Mouse (Mus musculus): Measurements from ENCODE around the gene Barhl1.
A peak's percentile ranks its signal among the peaks of the same experiment; 100 is the strongest.

Barhl1 gene

DNA sequence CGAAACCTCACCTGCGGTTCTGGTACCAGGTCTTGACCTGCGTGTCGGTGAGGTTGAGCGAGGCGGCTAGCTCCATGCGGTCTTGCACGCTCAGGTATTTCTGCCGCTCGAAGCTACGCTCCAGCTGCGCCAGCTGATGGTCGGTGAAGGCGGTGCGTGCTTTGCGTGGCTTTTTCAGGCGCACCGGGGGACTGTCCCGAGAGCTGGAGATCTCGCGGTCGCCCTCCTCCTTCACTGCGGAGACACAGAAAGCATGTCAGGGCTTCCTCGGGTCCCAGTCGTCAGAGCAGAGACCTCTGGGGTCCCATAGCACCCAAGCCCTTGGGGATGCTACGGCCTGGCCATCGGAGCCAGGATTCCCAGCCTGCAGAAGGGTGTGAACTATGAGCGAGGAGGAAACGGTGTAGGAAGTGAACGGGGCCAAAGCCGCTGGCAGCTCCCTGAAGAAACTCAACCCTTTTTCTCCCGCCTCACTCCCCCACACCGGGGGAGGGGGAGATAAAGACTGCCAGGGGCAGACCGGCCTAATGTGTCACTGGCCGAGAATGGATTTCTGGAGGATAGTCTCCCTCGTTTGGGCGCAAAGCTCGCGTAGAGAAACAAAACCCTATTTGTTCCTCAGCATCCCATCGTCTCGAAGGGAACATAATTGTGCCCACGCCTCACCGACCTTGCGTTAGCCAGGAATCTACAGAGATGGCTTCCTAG lies 5.0 kb downstream of the Barhl1 start:
- peak; percentile 35 for DNase-seq (ENCODE audit: extremely low spot score)

DNA sequence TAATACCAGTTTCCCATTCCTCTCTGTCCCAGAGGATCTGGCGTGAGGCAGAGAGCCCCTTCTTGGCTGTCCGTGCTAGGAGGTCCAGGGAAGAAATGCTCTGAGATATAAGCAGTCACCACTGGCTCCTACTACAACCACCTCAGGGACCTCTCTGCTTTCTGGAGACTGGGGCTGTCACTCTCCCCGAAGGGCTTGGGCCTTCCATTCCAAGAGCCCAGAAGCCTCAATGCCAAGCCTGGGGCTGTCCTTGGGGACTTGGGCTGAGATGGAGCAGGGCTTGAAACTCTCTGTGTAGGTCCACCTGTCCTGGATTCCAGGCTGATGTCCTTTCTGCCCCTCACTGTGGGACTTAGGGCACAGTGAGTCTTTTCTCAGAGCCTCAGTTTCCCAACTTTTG lies 5.6 kb downstream of the Barhl1 start:
- DNase-seq (ENCODE audit: extremely low spot score): peak; percentile 20

DNA sequence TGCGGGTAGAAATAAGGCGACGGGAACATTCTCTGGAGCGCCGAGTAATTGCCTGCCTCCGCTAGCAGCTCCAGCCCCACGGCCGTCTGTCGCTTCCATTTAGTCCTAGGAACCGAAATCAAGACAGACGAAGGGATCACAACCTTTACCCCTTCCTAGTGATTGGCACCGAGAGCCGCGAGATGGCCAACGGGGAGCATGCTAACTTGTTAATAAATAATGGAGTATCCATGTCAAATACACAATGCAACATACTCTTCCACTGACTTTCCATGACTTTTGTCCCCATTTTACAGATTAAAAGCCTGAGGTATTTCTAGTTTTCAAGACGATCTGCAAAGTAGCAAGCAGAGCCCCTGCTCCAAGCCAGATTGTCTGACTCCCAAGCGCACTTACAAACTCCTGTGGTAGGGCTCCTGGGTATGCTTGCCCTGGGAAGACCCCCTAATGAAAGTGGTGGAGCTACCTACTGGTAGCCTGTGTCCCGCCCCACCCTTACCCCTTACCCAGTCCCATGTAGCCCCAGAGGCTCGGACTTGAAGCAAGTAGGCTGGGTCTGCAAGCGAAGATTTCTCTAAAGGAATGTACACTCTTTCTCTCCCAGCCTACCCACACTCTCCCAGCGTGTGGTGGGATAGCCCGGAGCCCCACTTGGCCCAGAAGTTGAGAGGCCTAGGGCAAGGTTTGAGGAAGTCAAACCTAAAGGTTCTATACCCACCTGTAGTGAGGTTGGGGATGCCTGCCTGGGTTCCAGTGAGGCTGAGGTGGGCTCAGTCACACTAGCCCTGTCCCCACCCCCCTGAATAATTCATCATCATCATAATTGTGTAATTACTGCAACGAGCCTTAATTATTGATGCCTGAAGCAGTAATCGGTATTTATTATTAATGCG lies 6.4 kb downstream of the Barhl1 start:
- no peak for DNase-seq (ENCODE audit: extremely low spot score)

DNA sequence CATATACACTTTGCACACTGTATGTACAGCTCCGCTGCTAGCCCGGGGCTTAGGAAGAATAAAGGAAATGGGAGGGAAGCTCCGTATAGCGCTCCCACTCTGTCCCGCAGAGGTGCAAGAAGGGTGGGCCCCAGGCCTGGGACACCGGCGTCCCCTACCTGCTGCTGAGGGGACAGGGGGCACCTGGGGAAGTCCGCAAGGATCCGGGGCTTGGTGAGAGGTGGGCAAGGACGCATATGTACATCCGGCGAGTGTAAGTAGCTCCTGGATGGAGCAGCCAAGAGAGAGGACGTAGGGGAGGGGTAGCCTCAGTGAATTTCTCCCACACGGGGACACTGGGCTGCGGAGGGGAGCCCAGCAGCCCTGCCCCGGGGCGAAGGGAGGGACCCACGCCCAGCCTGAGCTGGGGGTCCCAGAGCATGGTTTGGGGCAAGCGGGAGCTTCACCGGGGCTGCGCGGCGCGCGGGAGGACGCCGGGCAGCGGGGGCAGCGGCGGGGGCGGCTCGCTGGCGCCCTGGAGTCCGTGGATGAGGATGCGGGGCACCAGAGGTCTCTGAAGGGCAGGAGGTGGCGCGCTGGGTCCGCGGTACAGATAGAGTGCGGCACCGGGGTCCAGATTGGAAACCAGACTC lies 7.2 kb downstream of the Barhl1 start:
- no peak for DNase-seq (ENCODE audit: extremely low spot score)

DNA sequence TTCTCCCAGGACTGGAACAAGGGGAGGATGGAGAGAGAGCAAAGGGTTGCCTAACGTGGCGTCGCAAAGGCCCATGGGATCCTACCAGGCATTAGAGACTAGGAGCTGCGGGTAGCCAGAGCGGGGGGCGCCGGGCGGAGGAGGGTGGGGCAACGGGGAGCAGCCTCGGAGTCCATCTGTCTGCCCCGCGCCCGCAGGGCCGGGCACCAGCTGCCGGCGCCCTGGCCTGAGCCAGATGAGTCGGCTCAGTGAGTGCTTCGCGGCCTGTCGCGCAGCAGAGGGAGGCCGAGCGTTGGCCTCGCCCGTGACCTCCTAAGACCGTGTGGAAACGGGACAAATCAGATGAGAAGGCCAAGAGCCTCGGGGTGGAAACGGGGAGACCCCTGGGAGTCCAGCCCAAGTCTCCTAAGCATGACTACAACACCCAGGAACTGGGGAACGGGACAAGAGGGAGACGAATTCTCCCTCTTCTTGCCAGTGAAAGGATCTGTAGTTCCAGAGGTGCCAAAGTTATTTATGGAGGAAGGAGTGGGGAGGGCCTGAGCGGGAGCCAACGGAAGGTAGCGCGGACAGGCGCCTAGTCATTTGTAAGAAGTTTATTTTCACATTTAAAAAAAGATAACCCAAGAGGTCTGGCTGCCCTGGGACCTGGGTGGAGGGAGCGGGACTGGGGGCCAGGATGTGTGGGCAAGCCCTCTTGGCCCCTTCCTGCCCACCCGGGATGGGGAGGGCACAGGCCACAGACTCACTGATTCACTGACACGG lies 7.9 kb downstream of the Barhl1 start:
- DNase-seq (ENCODE audit: extremely low spot score): peak; percentile 56

DNA sequence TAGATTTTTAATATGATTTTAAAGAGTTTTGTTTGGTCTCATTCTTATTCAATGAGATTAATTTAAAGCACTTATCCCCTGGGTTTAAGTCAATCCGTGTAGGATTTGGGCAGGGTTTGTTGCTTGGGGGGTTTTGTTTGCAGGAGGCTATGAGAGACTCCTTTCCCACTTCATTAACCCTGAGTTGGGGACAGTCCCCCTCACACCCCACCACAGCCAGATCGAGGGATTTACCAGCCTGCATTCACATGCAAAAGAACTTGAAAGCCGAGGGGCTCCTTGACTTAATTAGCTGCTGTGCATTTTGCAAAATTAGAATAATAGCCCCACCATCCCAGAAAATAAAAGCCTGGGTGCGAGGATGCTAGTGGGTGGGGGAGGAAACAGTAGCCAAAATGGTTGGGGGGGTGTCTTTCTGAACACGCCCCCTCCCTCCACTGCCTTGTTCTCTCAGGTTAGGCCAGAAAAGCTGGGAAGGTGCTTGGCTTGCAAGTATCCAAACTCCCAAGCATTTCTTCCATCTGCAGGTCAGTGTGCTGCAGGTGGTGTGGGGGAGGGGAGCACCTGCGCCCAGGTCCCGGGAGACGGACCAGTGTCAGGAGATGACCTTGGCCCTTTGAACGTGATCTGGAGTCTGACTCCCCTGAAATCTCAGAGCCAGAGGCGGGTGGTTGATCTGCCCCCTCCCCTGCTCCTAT lies 8.6 kb downstream of the Barhl1 start:
- no peak for DNase-seq (ENCODE audit: extremely low spot score)

DNA sequence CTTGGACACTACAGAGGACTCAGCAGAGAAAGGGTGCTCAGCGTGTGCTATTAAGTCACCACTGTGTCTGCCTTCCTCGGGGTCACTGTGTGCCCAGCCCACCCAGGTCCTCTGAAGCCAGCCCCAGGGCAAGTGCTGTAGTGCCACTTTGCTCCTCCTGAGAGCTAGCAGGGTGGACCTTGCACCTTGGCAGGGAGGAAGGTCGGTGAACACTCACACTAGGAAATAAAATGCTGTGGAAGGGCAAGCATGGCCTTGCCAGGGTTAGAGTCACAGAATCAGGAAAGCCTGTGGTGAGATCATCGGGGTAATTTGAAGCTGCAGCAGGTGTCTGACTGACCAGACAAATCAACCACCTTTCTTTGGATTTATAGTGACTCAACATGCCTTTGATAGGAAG lies 10.9 kb downstream of the Barhl1 start:
- DNase-seq (ENCODE audit: extremely low spot score): no peak

DNA sequence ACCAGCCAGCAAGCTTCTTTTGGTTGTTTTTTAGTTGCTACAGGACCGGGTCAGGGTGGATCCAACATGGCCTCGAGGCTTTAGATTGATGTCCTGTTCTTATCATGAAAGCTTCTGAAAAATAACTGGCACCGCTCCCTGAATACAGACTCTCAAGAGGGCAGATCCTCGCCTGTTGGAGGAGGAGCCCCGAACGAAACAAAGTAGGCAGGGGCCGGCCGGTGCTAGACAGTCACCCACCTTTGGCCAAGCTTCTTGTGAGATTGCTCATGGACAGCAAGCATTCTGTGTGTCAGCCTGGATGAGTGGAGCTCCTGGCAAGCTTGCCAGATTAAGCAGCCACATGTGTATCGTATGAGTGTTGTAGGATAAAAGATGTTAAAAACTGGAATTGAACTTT lies 11.7 kb downstream of the Barhl1 start:
- no peak for DNase-seq (ENCODE audit: extremely low spot score)

DNA sequence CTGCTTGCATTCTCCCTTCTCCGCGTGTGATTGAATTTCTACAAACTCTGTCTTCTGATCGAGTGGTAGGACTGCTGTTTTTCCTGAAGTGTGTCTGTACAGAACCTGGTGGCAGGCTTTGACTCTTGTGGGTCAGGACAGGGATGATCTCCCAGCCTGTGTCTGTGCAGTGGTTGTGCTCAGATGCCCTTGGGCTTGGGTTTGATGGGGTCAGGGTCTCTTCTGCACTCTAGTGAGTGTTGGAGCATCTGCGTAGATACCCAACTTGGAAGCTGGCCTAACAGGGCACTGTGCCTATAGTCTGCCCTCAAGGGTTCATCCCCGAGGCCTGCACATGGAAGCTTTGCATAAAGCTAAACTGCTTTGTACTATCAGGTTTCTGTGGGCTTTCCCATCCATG lies 12.6 kb downstream of the Barhl1 start:
- DNase-seq (ENCODE audit: extremely low spot score): no peak

DNA sequence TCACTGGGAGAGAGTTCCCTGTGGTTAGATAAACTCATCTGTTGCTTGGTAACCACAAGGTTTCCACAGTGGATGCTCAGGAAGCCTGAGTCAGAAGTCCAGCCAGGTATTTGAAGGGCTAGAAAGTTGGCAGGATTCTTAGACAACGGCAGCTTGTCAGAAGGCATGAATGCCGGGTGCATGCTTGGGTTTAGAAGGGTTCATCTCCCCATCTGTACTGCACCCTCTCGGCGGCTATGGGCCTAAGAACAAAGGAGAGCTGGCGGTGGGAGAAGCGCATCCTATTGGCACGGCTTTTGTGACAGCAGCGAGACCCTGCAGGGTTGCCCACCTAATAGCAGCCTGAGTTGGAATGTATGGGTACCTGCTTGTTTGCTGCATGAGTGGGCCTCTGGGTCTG lies 14.2 kb downstream of the Barhl1 start:
- no peak for DNase-seq (ENCODE audit: extremely low spot score)

DNA sequence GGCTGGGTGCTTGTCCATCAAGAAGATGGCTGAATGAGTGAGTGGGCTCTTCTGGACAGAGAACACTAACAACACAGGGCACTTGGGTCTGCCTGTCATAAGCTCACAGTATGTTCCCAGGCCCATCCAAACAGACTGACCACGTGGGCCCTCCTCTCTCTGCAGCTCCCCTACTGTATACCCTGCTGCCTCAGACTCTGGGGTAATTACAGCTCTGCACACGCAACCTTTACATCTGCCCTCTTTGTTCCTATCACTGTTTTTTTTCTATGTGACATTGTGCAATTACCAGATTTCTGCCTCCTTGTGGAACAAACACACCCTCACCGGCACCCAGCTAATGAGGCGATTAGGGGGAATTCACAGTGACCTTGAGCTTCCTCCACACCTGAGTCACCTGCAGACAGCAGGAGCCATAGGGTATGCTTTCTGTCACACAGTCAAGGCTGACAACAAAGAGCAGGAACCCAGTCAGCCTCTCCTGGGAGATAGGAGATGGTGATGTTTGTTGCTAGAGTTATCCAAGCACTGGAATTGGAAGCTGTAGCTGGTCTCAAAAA lies 19.0 kb downstream of the Barhl1 start:
- DNase-seq (ENCODE audit: extremely low spot score): no peak

DNA sequence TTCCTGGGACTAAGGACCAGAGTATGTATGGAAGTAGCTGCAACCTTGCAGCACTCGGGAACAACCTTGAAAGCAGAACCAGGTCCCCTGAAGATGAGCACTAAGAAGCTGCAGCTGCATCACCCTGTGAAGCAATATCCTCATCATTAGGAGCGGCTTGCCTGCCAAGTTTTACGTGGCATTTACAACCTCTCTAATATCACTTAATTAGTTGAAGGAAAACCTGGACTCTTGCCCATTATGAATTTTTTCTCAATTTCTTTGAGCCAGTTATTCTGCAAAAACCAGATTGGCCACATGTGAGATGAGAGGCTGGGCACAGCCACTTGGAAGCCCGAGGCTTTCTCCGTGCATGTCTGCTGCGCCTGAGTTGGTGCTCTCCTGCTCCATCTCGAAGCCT lies 20.6 kb downstream of the Barhl1 start:
- no peak for DNase-seq (ENCODE audit: extremely low spot score)

DNA sequence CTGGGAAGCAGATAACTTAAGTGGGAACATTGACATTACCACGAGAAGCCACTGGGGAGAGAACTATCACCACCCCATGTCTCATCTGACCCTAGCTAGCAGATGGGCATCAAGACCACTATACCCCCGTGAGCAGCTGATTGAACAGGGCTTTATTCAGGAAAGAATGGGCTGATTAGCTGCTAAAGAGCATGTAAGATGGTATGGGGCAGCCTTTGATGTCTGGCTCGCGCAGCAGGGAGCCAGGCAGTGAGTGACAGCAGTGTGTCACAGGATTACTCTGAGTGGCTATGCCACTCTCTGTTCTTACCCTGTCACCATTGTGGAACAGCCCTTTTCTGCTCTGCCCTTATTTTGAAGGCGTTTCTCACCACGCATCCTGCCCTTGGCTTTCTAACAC lies 22.9 kb downstream of the Barhl1 start:
- DNase-seq (ENCODE audit: extremely low spot score): no peak

DNA sequence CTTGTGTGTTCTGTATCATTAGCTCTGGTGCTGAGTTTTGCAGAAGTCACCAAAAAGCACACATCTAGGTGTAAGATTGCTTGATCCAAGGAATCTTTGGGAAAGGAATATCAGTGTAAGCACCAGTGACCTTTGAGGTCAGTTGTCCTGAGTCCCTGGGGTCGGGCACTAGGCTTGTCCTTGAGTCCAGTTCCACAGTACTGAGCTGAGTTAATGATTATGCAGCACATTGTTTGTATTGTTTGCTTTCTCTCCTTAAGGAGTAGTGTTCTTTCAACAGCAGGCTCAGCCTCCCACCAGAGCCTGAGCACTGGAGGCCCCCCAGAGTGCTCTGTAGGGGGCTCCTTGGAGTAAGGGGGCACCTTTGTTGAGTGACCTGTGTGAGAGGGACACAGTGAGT lies 23.7 kb downstream of the Barhl1 start:
- DNase-seq (ENCODE audit: extremely low spot score): no peak

DNA sequence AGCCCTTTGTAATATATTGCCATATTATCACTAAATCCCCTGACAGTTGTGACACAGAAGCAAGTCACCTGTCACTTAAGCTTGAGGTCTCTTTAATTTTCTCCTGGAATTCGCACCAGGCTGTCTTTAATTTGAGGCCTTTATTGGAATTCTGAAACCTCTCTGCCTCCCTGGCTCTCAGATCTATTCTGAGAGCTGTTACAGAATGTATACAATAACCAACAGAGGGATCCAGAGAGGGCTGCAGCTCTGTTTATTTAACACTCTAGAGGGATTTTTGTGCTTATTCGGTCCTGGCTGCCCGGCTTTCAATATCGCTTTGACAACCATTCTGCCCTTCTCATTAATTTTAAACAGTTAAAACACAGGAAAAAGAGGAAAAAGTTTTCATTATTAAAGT lies 31.6 kb downstream of the Barhl1 start:
- DNase-seq (ENCODE audit: extremely low spot score): no peak

DNA sequence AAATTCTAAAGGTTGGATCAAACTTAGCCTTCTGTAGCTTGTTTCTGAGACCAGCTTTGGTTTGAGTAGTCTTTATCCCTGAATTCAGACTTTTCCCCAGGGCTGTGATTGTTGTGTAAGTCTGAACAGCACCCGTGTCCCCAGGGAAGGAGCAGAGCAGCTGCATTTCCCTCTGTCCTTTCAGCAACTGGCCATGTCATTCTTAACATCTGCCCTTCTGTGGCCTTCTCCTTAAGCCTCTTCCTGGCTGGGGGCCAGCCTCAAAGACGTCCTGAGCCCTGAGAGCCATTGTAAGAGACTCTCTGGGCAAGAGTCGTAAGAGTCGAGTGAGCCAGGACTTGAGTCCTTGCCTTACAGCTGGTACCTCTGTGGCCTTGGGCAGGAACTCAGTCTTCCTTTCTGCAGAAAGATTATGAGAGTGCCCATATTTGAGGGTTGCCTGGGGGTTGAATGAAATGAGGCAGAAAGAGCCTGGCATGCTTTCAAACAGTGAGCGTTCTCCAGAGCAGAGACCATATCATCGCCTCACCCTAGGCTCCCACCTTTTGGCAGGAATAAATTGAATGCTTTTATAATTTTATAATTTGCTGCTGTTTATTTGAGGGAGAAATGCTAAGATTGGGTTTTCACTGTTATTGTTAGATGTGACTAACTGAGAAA lies 33.5 kb downstream of the Barhl1 start:
- DNase-seq (ENCODE audit: extremely low spot score): no peak

DNA sequence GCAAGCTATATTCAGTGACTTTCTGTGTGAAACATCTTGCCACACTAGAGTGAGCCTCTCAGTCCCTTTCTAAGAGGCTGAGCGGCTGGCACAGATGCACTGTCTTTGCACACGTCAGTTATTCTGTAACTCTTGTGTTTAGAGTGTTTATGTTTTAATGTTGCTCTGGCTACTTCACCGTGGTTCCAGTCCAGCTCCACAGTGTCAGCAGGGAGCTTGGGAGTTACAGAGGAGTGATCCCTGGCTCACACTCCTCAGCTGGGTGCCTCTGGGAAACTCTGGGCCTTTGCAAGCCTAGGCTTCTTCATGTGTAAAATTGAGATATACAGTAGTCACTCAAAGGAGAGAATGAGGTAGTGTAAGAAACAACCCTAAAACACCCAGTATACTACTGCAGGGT lies 34.4 kb downstream of the Barhl1 start:
- no peak for DNase-seq (ENCODE audit: extremely low spot score)

DNA sequence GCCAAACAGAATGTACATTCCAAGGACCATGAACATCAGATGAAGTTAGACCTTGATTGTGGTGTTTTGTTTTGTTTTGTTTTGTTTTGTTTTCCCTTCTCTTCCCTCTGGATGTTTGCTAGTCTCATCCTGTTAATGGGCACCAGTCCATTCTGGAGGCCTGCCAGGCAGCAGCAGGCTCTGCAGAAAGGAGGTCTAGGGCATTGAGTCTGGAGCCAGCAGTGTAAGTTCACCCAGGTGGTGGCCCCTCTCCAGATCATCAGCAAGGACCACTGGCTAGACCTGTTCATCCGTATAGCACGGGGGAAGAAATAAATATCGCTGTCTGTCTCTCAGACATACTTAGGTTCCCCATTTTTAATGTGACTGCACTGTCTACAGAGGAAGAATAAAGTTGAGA lies 35.2 kb downstream of the Barhl1 start:
- DNase-seq (ENCODE audit: extremely low spot score): no peak

DNA sequence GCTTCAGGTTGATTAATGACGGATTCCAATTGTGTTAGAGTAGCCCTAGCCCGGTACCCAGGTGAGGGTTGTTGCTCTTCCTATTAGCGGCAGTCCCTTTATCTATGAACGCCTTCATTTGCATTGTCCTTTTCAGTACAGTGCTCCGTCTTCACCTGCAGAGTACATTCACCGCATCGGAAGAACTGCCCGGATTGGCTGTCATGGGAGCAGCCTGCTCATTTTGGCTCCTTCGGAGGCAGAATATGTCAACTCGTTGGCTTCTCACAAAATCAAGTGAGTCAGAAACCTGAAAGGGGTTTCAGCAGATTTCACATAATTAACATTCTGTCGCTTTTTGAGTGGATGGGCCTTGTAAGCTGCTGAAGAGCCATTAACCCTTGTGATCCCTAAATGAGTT lies 40.9 kb downstream of the Barhl1 start:
- no peak for DNase-seq (ENCODE audit: extremely low spot score)

DNA sequence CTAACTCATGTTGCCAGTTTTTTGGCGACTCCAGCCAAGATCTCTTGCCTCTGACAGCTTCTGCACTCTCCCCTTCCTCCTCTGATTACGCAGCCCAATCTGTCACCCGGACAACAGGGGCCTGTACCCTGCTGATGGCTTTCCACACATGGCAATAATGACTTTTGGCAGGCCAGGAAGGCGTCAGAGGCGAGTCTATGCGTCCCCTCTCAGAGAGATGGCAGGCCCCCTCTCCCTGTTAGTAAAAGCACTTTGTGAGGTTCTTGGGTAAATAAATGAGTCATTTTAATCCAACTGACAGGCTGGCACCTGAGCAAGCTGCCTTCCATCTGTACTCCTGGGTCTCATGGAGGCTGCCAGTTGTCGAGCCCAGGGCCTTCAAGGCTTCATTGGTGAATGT lies 49.0 kb downstream of the Barhl1 start:
- DNase-seq (ENCODE audit: extremely low spot score): no peak

DNA sequence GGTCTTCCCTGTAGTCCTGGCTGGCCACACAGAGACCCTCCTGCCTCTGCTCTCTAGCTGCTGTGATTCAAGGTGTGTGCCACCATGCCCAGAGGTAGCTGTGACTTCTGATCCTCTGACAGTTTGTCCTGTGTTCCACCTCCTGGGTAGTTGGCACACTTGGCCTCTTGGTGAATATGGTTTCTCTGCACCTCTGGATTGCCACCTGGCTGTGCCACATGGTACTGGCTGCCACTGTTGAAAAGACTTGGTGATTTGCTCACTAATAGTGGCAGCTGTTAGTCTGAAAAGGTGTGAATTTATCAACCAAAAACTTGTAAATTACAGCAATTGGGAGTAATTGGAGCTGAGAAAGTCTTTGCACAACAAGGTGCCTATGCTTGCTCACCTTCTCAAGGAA lies 52.6 kb downstream of the Barhl1 start:
- DNase-seq (ENCODE audit: extremely low spot score): no peak

Data from embryo, embryonic 9.5 days (tissue).